Mouse (Mus musculus) urinary bladder, postnatal 10 days (tissue): ENCODE results near the gene Timm9.
"Not testable (repeated sequence)": the region's sequence is repeated elsewhere in the genome, so short reads cannot be mapped to it uniquely, and the experiment has no call there.

ENCODE experiments used
- DNase-seq: peaks from one replicate; pipeline ENCODE4 v3.0.0; 2022; ENCODE audit warnings: low spot score

The Timm9 gene

DNA sequence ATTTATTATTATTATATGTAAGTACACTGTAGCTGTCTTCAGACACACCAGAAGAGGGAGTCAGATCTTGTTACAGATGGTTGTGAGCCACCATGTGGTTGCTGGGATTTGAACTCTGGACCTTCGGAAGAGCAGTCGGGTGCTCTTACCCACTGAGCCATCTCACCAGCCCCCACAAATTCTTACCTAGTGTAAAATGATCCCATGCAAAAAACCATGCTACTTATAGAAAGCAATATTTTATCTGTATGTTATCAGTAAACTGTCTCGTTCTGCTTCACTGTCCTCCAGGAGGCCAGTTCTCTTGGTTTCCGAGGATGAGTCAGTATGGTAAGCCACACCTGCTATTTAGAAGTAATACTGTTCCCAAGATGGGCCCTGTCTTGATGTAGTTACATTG lies 32.2 kb downstream of the Timm9 start:
- DNase-seq = not testable (repeated sequence)

DNA sequence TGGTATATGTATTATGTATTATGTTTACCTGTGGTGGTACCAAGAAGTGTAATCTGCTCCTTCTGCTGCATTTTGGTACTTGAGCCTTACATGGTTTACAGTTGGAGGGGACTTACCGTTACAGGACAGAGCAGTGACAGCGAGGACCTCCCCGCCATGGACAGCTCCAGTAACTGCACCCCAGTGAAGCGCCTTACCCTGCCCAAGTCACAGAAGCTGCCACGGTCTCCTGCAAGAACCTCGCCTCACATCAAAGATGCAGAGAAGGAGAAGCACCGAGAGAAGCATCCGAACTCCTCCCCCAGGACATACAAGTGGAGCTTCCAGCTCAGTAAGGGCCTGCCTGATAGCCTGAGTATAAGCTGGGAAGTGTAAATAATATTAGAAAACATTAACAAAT lies 50.2 kb downstream of the Timm9 start:
- DNase-seq = no peak
